Mouse (Mus musculus): ENCODE results near the gene Tmc8. TPM values are rescaled to one million over a fixed set of nuclear protein-coding genes. Genes with fewer than 3 reads are reported as not detected.

Gene Tmc8
- under 1 TPM; 0.35 to 0.89 TPM for total RNA-seq (2021)

- no peak for DNase-seq (ENCODE audit: extremely low spot score in 1 of 2, low spot score in 1 of 2)
Measured at GRCm38 (mm10) chr11:117781993-117782704, at the start of gene Tmc8, which contains the start of gene Tmc6. Gene Tmc8, plus strand, starts transcription at chr11:117782076. Gene Tmc6, minus strand, starts transcription at chr11:117782198.

GRCm38 (mm10) chr11:117736037-117736689 is 45.7 kb upstream of the Tmc8 start:
- DNase-seq (ENCODE audit: extremely low spot score in 1 of 2, low spot score in 1 of 2): no peak

- no peak for DNase-seq (ENCODE audit: extremely low spot score in 1 of 2, low spot score in 1 of 2)
Measured at GRCm38 (mm10) chr11:117738123-117738522, 43.8 kb upstream of the Tmc8 start.

GRCm38 (mm10) chr11:117741128-117741527 is 40.7 kb upstream of the Tmc8 start:
- no peak for DNase-seq (ENCODE audit: extremely low spot score in 1 of 2, low spot score in 1 of 2)

GRCm38 (mm10) chr11:117742243-117742642 is 39.6 kb upstream of the Tmc8 start:
- DNase-seq (ENCODE audit: extremely low spot score in 1 of 2, low spot score in 1 of 2): no peak

GRCm38 (mm10) chr11:117742715-117743114 is 39.2 kb upstream of the Tmc8 start:
- DNase-seq (ENCODE audit: extremely low spot score in 1 of 2, low spot score in 1 of 2): no peak

GRCm38 (mm10) chr11:117743454-117744030 is 38.3 kb upstream of the Tmc8 start:
- no peak for DNase-seq (ENCODE audit: extremely low spot score in 1 of 2, low spot score in 1 of 2)

- no peak for DNase-seq (ENCODE audit: extremely low spot score in 1 of 2, low spot score in 1 of 2)
Measured at GRCm38 (mm10) chr11:117748628-117749027, 33.2 kb upstream of the Tmc8 start.

- peak; percentile 58 to 69 for DNase-seq (ENCODE audit: extremely low spot score in 1 of 2, low spot score in 1 of 2)
Measured at GRCm38 (mm10) chr11:117749414-117749813, 32.5 kb upstream of the Tmc8 start.

GRCm38 (mm10) chr11:117751544-117751943 is 30.3 kb upstream of the Tmc8 start:
- DNase-seq (ENCODE audit: extremely low spot score in 1 of 2, low spot score in 1 of 2): no peak

GRCm38 (mm10) chr11:117755891-117756290 is 26.0 kb upstream of the Tmc8 start:
- no peak for DNase-seq (ENCODE audit: extremely low spot score in 1 of 2, low spot score in 1 of 2)

GRCm38 (mm10) chr11:117759267-117759666 is 22.6 kb upstream of the Tmc8 start:
- no peak for DNase-seq (ENCODE audit: extremely low spot score in 1 of 2, low spot score in 1 of 2)

GRCm38 (mm10) chr11:117760374-117761119 is 21.3 kb upstream of the Tmc8 start:
- no peak for DNase-seq (ENCODE audit: extremely low spot score in 1 of 2, low spot score in 1 of 2)

- no peak for DNase-seq (ENCODE audit: extremely low spot score in 1 of 2, low spot score in 1 of 2)
Measured at GRCm38 (mm10) chr11:117761801-117762200, 20.1 kb upstream of the Tmc8 start.

GRCm38 (mm10) chr11:117762246-117762645 is 19.6 kb upstream of the Tmc8 start:
- DNase-seq (ENCODE audit: extremely low spot score in 1 of 2, low spot score in 1 of 2): no peak

- no peak for DNase-seq (ENCODE audit: extremely low spot score in 1 of 2, low spot score in 1 of 2)
Measured at GRCm38 (mm10) chr11:117764319-117764718, 17.6 kb upstream of the Tmc8 start.

GRCm38 (mm10) chr11:117765361-117765760 is 16.5 kb upstream of the Tmc8 start:
- no peak for DNase-seq (ENCODE audit: extremely low spot score in 1 of 2, low spot score in 1 of 2)

GRCm38 (mm10) chr11:117766275-117766674 is 15.6 kb upstream of the Tmc8 start:
- DNase-seq (ENCODE audit: extremely low spot score in 1 of 2, low spot score in 1 of 2): no peak

- DNase-seq (ENCODE audit: extremely low spot score in 1 of 2, low spot score in 1 of 2): no peak
Measured at GRCm38 (mm10) chr11:117768725-117769682, 12.9 kb upstream of the Tmc8 start.

- DNase-seq (ENCODE audit: extremely low spot score in 1 of 2, low spot score in 1 of 2): no peak
Measured at GRCm38 (mm10) chr11:117769683-117770047, 12.2 kb upstream of the Tmc8 start.

Data from layer of hippocampus, postnatal 25 days (tissue).